Mouse (Mus musculus) embryo, embryonic 10.5 days (tissue): ENCODE results near the gene Diexf.

Source experiments
- DNase-seq: peaks from one replicate; pipeline ENCODE4 v3.0.0-alpha.2; 2015; ENCODE audit warnings: low spot score

Gene Diexf

GRCm38 (mm10) chr1:193086111-193086841, 43.8 kb downstream of the Diexf start:
- DNase-seq: no peak

GRCm38 (mm10) chr1:193085541-193086020, 44.5 kb downstream of the Diexf start:
- DNase-seq: no peak

- peak; percentile 13 for DNase-seq
These were observed 46.1 kb downstream of the Diexf start for GRCm38 (mm10) chr1:193084016-193084415.

GRCm38 (mm10) chr1:193083051-193083450, 47.0 kb downstream of the Diexf start:
- DNase-seq: no peak

GRCm38 (mm10) chr1:193082311-193082921, 47.7 kb downstream of the Diexf start:
- no peak for DNase-seq

GRCm38 (mm10) chr1:193062618-193063017, 67.5 kb downstream of the Diexf start:
- no peak for DNase-seq

- no peak for DNase-seq
These were observed 69.9 kb downstream of the Diexf start for GRCm38 (mm10) chr1:193060167-193060566.

GRCm38 (mm10) chr1:193059596-193059995, 70.5 kb downstream of the Diexf start:
- DNase-seq: no peak

GRCm38 (mm10) chr1:193054401-193054800, 75.7 kb downstream of the Diexf start:
- DNase-seq: no peak

GRCm38 (mm10) chr1:193053065-193053464, 77.0 kb downstream of the Diexf start:
- DNase-seq: no peak

- no peak for DNase-seq
These were observed 82.5 kb downstream of the Diexf start for GRCm38 (mm10) chr1:193047616-193048015.

GRCm38 (mm10) chr1:193042760-193043295, 87.2 kb downstream of the Diexf start:
- DNase-seq: no peak
